Mouse (Mus musculus): ENCODE measurements at regions not wholly inside any gene's neighbourhood (a gene's known extent, or its start where the extent isn't known, plus 50 kb on each side); places are given as distances from the start of the nearest gene placed in this dataset.

GRCm38 (mm10) chr15:57187840-57188457, 289.5 kb downstream of the Slc22a22 start:
- ATAC-seq (ENCODE audit: insufficient number of reproducible peaks, low FRiP score, low TSS enrichment): no peak

GRCm38 (mm10) chr15:57179138-57179537, 298.3 kb downstream of the Slc22a22 start:
- no peak for ATAC-seq (ENCODE audit: insufficient number of reproducible peaks, low FRiP score, low TSS enrichment)

- no peak for ATAC-seq (ENCODE audit: insufficient number of reproducible peaks, low FRiP score, low TSS enrichment)
Measured at GRCm38 (mm10) chr15:57172723-57173122, 304.7 kb downstream of the Slc22a22 start.

DNA sequence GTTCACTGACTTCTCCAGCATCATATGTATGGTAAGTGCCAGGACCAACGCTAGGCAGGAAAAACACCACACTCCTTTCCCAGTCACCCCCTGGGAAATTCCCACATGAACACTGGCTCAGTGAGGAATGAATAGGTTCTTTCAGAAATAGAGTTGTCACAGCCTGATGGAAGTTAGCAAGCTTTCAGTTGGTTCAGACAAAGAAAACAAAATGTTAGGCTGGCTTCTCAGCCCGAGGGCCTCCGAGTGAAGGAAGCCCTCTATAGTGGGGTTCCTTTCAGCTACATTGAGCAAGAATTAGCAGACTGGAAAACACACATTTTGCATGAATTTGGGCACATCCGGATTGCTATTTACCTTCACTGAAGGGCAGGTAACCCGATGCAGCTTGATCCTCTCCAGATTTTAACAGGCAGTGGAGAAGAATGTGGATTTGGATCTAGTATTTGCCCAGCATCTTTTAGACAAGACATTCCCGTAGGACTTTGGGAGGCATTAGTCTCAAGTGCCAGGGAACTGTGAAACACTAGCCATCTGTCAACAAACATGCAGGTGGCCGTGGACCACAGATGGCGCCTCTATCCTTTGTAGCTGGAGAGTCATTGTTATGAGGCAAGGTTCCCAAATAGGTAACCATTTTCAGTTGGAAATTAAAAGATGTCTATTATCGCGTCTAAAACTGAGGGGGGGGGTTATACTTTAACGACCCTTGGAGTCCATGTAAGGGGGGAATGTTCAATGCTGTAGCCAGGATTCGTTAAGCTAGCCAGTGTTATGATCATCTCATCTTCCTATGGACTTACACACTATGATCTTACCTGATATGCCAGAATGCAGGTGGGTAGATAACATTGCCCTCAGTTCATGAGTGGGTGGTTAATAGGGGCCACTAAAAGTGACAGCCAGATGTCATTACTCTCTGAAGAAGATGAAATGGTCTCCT, 314.8 kb downstream of the Slc22a22 start:
- peak; percentile 100 for ATAC-seq (ENCODE audit: insufficient number of reproducible peaks, low FRiP score, low TSS enrichment)

DNA sequence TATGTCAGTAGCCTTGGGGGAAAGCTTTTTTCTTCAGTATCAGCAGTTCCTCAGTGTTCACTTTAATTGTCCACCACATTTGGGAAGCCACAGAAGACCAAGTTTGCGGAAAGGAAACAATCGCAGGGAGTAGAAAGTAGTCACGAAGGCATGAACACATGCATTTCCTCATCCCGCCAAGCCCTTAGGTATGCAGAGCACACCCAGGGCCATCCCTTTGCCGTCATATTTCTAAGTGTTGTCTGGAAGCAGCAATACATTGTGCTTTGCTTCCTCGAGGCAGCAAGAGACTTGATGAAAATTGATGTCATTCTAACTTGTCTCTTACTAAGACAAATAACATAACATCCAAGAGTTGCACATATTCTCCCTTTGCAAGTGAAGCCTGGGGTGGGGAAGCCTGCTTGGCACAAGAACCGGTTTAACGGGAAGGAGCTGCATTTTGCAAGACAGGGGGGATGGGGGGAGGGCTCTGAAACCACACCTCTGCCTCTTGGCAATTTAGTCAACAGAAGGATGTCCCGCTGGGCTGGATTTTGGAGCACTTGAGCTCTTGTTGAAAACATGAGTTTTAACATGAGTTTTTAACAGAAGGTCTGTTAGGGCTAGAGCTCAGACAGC, 337.2 kb downstream of the Slc22a22 start:
- no peak for ATAC-seq (ENCODE audit: insufficient number of reproducible peaks, low FRiP score, low TSS enrichment)

DNA sequence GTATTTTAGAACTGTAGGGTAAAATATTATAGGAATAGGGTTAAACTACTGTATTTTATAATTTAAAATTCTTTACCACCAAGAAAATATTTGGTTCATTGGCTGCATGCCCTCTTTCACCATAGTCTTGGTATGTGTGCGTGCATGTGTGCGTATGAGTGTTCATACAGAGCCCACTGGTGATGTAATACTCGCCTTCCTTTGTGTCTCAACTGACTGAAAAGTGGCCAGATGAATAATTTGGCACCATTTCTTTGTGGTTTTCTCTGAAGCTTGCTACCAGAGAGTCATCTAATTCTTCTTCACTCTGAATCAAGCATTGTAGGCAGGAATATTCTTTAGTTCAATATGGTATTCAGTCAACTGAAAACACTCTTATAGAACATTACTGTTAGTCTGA, 372.7 kb downstream of the Slc22a22 start:
- ATAC-seq (ENCODE audit: insufficient number of reproducible peaks, low FRiP score, low TSS enrichment): no peak

DNA sequence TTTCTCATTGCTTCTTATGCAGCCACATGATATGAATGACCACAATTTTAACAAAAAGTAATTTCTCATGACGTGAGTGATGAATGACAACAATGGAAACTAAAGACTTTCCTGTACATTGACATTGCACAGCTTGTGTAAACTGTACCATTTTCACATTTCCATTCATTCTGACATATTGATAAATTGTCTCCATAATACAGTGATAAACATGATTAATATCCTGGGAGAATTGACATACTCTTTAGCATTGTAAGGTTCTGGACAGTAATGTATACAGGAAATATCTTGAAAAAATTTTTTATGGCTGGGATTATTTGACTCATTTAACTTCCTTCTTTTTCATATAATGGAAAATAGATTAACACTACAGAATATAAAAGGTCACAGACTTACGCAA, 380.1 kb downstream of the Slc22a22 start:
- no peak for ATAC-seq (ENCODE audit: insufficient number of reproducible peaks, low FRiP score, low TSS enrichment)

GRCm38 (mm10) chr15:57079806-57080205, 397.6 kb downstream of the Slc22a22 start:
- no peak for ATAC-seq (ENCODE audit: insufficient number of reproducible peaks, low FRiP score, low TSS enrichment)

DNA sequence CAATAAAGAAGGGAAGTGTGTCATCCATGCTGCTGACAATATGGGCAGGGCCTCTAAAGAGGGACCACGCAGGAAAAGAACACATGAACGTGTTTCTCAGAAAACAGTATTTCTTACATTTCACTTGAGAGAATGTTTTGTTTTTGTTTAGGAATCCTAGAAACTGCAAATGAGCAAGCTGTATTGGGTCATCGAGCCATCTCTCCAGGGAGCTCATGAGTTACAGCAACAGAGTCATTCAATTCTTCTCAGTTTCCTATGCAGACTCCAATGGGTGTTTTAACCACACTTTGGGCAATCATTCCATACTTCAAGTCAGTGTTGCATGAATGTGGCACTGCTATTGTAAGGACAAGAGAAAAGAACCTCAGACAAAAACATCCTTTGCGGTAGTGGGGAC, 403.6 kb downstream of the Slc22a22 start:
- no peak for ATAC-seq (ENCODE audit: insufficient number of reproducible peaks, low FRiP score, low TSS enrichment)

- no peak for ATAC-seq (ENCODE audit: insufficient number of reproducible peaks, low FRiP score, low TSS enrichment)
Measured at GRCm38 (mm10) chr15:57061502-57061901, 415.9 kb downstream of the Slc22a22 start.

GRCm38 (mm10) chr15:57059550-57060195, 417.8 kb downstream of the Slc22a22 start:
- ATAC-seq (ENCODE audit: insufficient number of reproducible peaks, low FRiP score, low TSS enrichment): no peak

DNA sequence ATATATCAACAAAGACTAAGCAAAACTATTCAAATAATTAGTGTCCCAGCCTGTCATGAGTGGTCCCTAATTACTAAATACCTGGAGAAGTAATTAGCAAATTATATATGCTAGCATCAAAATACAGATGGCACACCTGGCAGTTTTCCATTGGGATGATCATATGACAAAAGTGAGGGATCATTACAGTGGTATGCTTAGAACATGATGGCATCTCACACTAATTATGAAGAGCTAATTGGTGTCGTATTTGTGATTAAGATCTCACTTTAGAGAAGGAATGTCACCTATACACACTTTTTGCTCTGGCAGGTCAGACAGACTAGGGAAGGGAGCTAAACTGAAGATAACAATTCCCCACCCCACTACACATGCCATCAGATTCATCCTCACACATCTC, 425.1 kb downstream of the Slc22a22 start:
- ATAC-seq (ENCODE audit: insufficient number of reproducible peaks, low FRiP score, low TSS enrichment): no peak

- no peak for ATAC-seq (ENCODE audit: insufficient number of reproducible peaks, low FRiP score, low TSS enrichment)
Measured at GRCm38 (mm10) chr15:57036806-57037566, 440.4 kb downstream of the Slc22a22 start.

- no peak for ATAC-seq (ENCODE audit: insufficient number of reproducible peaks, low FRiP score, low TSS enrichment)
Measured at GRCm38 (mm10) chr15:57033012-57033411, 444.4 kb downstream of the Slc22a22 start.
